ENCODE assay signal across 13 mouse cellular contexts in the genomic region with DNA sequence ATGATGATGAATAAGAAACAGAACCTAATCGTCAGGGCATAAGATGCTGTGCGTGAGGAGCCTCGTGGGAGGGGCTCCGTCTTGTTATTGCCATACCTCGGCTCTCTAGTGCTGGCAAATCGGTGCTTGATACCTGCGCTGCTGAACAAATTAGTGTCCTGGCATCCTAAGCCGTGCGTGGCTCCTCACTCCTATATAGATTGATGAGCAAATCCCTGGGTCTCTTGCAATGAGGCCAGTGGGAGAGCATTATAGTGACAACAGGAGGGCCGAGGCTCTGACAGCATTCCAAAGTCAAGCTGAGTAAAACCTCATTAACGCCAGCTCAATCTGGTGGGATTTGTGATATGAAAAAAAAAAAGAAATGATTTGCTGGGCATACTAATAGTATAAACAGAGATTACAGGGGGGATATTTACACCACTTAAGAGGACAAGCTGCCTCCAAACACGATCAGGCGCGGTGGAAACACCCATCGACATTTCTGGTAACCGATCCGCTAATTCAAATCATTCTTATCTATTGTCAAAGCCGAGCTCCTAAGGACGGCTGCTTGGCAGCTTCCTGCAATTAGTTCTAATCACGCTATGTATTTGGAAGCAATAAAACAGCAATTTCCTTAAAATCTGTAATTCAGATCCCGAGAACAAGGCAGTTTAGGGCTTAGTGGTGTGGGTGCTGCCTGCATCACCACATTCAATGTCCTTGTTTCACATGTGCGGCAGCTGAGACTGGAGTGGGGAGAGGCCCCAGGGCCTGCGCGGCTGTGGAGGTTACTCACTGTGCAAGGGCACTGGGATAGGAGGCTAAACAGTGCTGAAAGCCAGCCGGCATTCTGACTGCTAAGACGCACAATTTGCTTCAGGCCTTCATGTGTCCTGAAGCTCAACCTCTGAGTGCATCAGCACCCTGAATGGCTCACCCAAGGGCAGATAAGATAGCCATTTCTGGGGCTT. TPM values are rescaled to one million over a fixed set of nuclear protein-coding genes. Genes with fewer than 3 reads are reported as not detected.
DNase-seq lines count a peak whose midpoint lies in the region; ATAC-seq and TF ChIP-seq lines count a peak whose summit lies in the region.
"Had no signal": no experiment of that assay in that cellular context is flagged by ENCODE, and none has a peak within 500 bp of the region (broad histone marks: within the 10 kb centered on the region; RNA-seq: fewer than 3 reads in every experiment).

No protein-coding gene starts in this region.

- no peaks in the 10 kb centered on the region for H3K36me3 ChIP-seq in forebrain, embryonic 15.5 days
- no peaks in the 10 kb centered on the region for H3K36me3 ChIP-seq in midbrain, embryonic 12.5 days
- H3K36me3 ChIP-seq: stomach, embryonic 15.5 days had no signal

- TF ChIP-seq CTCF in brain, embryonic 14.5 days (IDR thresholded peaks at IDR 0.05; ENCODE audit: borderline replicate concordance, extremely low read depth, insufficient read depth, insufficient read length) = no peak

- H3K27ac ChIP-seq in forebrain, embryonic 15.5 days (replicated peaks) = 0 out of 2 replicates have a peak overlapping the region, but pooled peaks have one; percentile 29
- no peak overlapping the region for H3K27ac ChIP-seq in midbrain, embryonic 12.5 days (replicated peaks)
- H3K27ac ChIP-seq: stomach, embryonic 15.5 days had no signal

- peak; percentile 34; the same call in 1 of the 2 replicates for ATAC-seq in frontal cortex, adult (ENCODE audit: low TSS enrichment)
- ATAC-seq in forebrain, embryonic 15.5 days (replicated peaks) = peak; percentile 84
- peak; percentile 57; the same call in 1 of the 2 replicates for ATAC-seq in midbrain, embryonic 12.5 days (ENCODE audit: low FRiP score, low read depth)
- ATAC-seq: lung, postnatal 0 days had no signal

- peaks cover 13% of the 10 kb centered on the region for H3K4me1 ChIP-seq in forebrain, embryonic 15.5 days
- peaks cover 17% of the 10 kb centered on the region for H3K4me1 ChIP-seq in midbrain, embryonic 12.5 days
- H3K4me1 ChIP-seq: stomach, embryonic 15.5 days had no signal

- WGBS in forebrain, embryonic 15.5 days = 5% methylated on average over 26 of the region's 26 CpGs
- 18% methylated on average over 26 of the region's 26 CpGs for WGBS in midbrain, embryonic 12.5 days

- H3K9me3 ChIP-seq in forebrain, embryonic 15.5 days = no peaks in the 10 kb centered on the region
- H3K9me3 ChIP-seq in midbrain, embryonic 12.5 days = no peaks in the 10 kb centered on the region
- H3K9me3 ChIP-seq: stomach, embryonic 15.5 days had no signal

- DNase-seq in frontal cortex, postnatal 14 days (ENCODE audit: low spot score in 2 of 2) = no peak
- DNase-seq in brain, embryonic 14.5 days (ENCODE audit: low read depth) = peak; percentile 82
- DNase-seq in urinary bladder, adult 18-20 months (ENCODE audit: low spot score in 2 of 2) = no peak
- DNase-seq in left cerebral cortex, postnatal 10 days (ENCODE audit: extremely low spot score in 1 of 2, low spot score in 2 of 2) = no peak
- no peak for DNase-seq in layer of hippocampus, adult 11-12 months (ENCODE audit: low spot score)
- DNase-seq: cerebellum, adult 18-20 months; layer of hippocampus, postnatal 36 days had no signal

- intact Hi-C loops in left cerebral cortex, postnatal 10 days (cut with DNase I) = no loop called here

- no peak for TF ChIP-seq POLR2A in brain, embryonic 14.5 days (IDR thresholded peaks at IDR 0.05; ENCODE audit: borderline replicate concordance, extremely low read depth, insufficient read depth, insufficient read length, poor library complexity, severe bottlenecking)

- 0 out of 2 replicates have a peak overlapping the region, but pooled peaks have one; percentile 3 for H3K4me3 ChIP-seq in forebrain, embryonic 15.5 days
- no peak overlapping the region for H3K4me3 ChIP-seq in midbrain, embryonic 12.5 days
- H3K4me3 ChIP-seq: stomach, embryonic 15.5 days had no signal

- H3K27me3 ChIP-seq in forebrain, embryonic 15.5 days = no peaks in the 10 kb centered on the region
- peaks cover 24% of the 10 kb centered on the region for H3K27me3 ChIP-seq in midbrain, embryonic 12.5 days

- H3K9ac ChIP-seq in forebrain, embryonic 15.5 days (replicated peaks) = peak overlapping the region; percentile 25; the same call in 1 of the 2 replicates
- H3K9ac ChIP-seq in midbrain, embryonic 12.5 days (replicated peaks) = no peak overlapping the region
- H3K9ac ChIP-seq: stomach, embryonic 15.5 days had no signal

- peak overlapping the region; percentile 25 for H3K4me2 ChIP-seq in forebrain, embryonic 15.5 days (replicated peaks)
- H3K4me2 ChIP-seq in midbrain, embryonic 12.5 days (replicated peaks) = peak overlapping the region; percentile 14; the same call in 1 of the 2 replicates
- H3K4me2 ChIP-seq: stomach, embryonic 15.5 days had no signal

RNA-seq across cellular contexts. Expression of a gene that starts 4.5 kb away (rescaled TPM):
- 0.06 and 0.08 TPM in 2 replicates for polyA plus RNA-seq in brain, embryonic 14.5 days (2012; rRNA removed)
- polyA plus RNA-seq in forebrain, embryonic 15.5 days (2015; fragmentation: Nextera tagmentation; extraction: Ambion mirVana) = not detected in 2 replicates
- not detected in 2 replicates for polyA plus RNA-seq in midbrain, embryonic 12.5 days (2016; fragmentation: Nextera tagmentation; extraction: Ambion mirVana)
- not detected for total RNA-seq in left cerebral cortex, postnatal 10 days (2021)
- total RNA-seq: layer of hippocampus, postnatal 36 days had no signal

RNA-seq across cellular contexts. Expression of a gene that starts 16.5 kb away (rescaled TPM):
- 0.12 and 0.21 TPM in 2 replicates for polyA plus RNA-seq in brain, embryonic 14.5 days (2012; rRNA removed)
- not detected in 2 replicates for polyA plus RNA-seq in forebrain, embryonic 15.5 days (2015; fragmentation: Nextera tagmentation; extraction: Ambion mirVana)
- 0.31 TPM in 1 of 2 replicates, not detected in the other for polyA plus RNA-seq in midbrain, embryonic 12.5 days (2016; fragmentation: Nextera tagmentation; extraction: Ambion mirVana)
- not detected for total RNA-seq in left cerebral cortex, postnatal 10 days (2021)
- total RNA-seq: layer of hippocampus, postnatal 36 days had no signal
- polyA plus RNA-seq: lung, postnatal 0 days; stomach, embryonic 15.5 days had no signal

RNA-seq across cellular contexts. Expression of a gene that starts 30.2 kb away (rescaled TPM):
- polyA plus RNA-seq in brain, embryonic 14.5 days (2012; rRNA removed) = 0.19 and 0.21 TPM in 2 replicates
- 0.14 and 0.20 TPM in 2 replicates for polyA plus RNA-seq in forebrain, embryonic 15.5 days (2015; fragmentation: Nextera tagmentation; extraction: Ambion mirVana)
- 0.15 TPM in 1 of 2 replicates, not detected in the other for polyA plus RNA-seq in midbrain, embryonic 12.5 days (2016; fragmentation: Nextera tagmentation; extraction: Ambion mirVana)
- total RNA-seq in left cerebral cortex, postnatal 10 days (2021) = 1 to 10 TPM in 1 of 2 experiments, under 1 TPM in 1; 0.53 to 1.4 TPM
- total RNA-seq: neutrophil, adult 5-6 weeks had no signal

RNA-seq across cellular contexts. Expression of a gene that starts 46.9 kb away (rescaled TPM):
- 8.0 and 9.0 TPM in 2 replicates for polyA plus RNA-seq in brain, embryonic 14.5 days (2012; rRNA removed)
- polyA plus RNA-seq in forebrain, embryonic 15.5 days (2015; fragmentation: Nextera tagmentation; extraction: Ambion mirVana) = 6.4 TPM in 2 replicates
- polyA plus RNA-seq in midbrain, embryonic 12.5 days (2016; fragmentation: Nextera tagmentation; extraction: Ambion mirVana) = 6.8 TPM in 2 replicates
- total RNA-seq in left cerebral cortex, postnatal 10 days (2021) = 1 to 10 TPM; 7.7 to 8.2 TPM
- total RNA-seq: neutrophil, adult 5-6 weeks had no signal

Comparison
In these comparisons a context has a peak if more than half of its experiments do, and no peak if none do; other contexts are left out.
1. ATAC-seq: peak in every context shown above with its lines; median percentile 84 in forebrain, embryonic 15.5 days; 57 in midbrain, embryonic 12.5 days; 34 in frontal cortex, adult.